Mouse (Mus musculus): ENCODE data around the gene E130208F15Rik. TPM values are rescaled to one million over a fixed set of nuclear protein-coding genes. Genes with fewer than 3 reads are reported as not detected.

Gene E130208F15Rik
- polyA plus RNA-seq, 1 experiment from 2014 or later, result 0.60 TPM

- H3K4me1 ChIP-seq, result peaks cover 21% of the 10 kb centered on the region
- peaks cover 35% of the 10 kb centered on the region for H3K36me3 ChIP-seq
- H3K9me3 ChIP-seq (replicated peaks), result no peaks in the 10 kb centered on the region
- 4% methylated on average over 27 of the region's 27 CpGs for WGBS
- peak within 1 kb of the TSS; percentile 72 for H3K27ac ChIP-seq (replicated peaks)
- peak within 1 kb of the TSS; percentile 63 for H3K9ac ChIP-seq
- peak; percentile 100 for ATAC-seq (ENCODE audit: insufficient number of reproducible peaks, low FRiP score, low TSS enrichment, low read depth)
- H3K27me3 ChIP-seq, result no peaks in the 10 kb centered on the region
- H3K4me2 ChIP-seq (replicated peaks), result peak within 1 kb of the TSS; percentile 83
- H3K4me3 ChIP-seq (replicated peaks), result peak within 1 kb of the TSS; percentile 71
Measured at GRCm38 (mm10) chr7:30308076-30309005, 13.2 kb upstream of the E130208F15Rik start, which contains the start of gene Alkbh6. Alkbh6 (plus strand) TSS chr7:30308717.

GRCm38 (mm10) chr7:30309395-30310129 lies 12.0 kb upstream of the E130208F15Rik start:
- Histone ChIP-seq H3K9me3 (replicated peaks) (no peaks in the 10 kb centered on the region), H3K4me2 (replicated peaks) (peak overlapping the region; percentile 83), H3K27ac (replicated peaks) (peak overlapping the region; percentile 72; the same call in 1 of the 2 replicates), H3K36me3 (peaks cover 28% of the 10 kb centered on the region), H3K4me1 (peaks cover 25% of the 10 kb centered on the region), H3K4me3 (replicated peaks) (peak overlapping the region; percentile 71), H3K9ac (peak overlapping the region; percentile 63), H3K27me3 (no peaks in the 10 kb centered on the region)
- ATAC-seq (ENCODE audit: insufficient number of reproducible peaks, low FRiP score, low TSS enrichment, low read depth), result no peak
- WGBS, result 62% methylated on average over 15 of the region's 15 CpGs

GRCm38 (mm10) chr7:30310136-30310535 lies 11.4 kb upstream of the E130208F15Rik start:
- Histone ChIP-seq H3K27ac (replicated peaks) (no peak overlapping the region), H3K9ac (no peak overlapping the region), H3K4me2 (replicated peaks) (no peak overlapping the region), H3K4me3 (replicated peaks) (no peak overlapping the region), H3K4me1 (peaks cover 30% of the 10 kb centered on the region), H3K9me3 (replicated peaks) (no peaks in the 10 kb centered on the region), H3K27me3 (no peaks in the 10 kb centered on the region), H3K36me3 (peaks cover 26% of the 10 kb centered on the region)
- 82% methylated on average over 12 of the region's 12 CpGs for WGBS
- ATAC-seq (ENCODE audit: insufficient number of reproducible peaks, low FRiP score, low TSS enrichment, low read depth), result no peak

GRCm38 (mm10) chr7:30313666-30314320 lies 7.7 kb upstream of the E130208F15Rik start:
- Histone ChIP-seq H3K36me3 (peaks cover 10% of the 10 kb centered on the region; the same call in 1 of the 2 replicates), H3K4me2 (replicated peaks) (no peak overlapping the region)

GRCm38 (mm10) chr7:30314721-30315155 lies 6.8 kb upstream of the E130208F15Rik start, which contains the start of gene Syne4:
Syne4 (plus strand) TSS chr7:30314807.
- Histone ChIP-seq H3K27me3 (no peaks in the 10 kb centered on the region), H3K9ac (peak within 1 kb of the TSS; percentile 23), H3K4me2 (replicated peaks) (peak within 1 kb of the TSS; percentile 47), H3K4me1 (peaks cover 20% of the 10 kb centered on the region), H3K36me3 (peaks cover 10% of the 10 kb centered on the region; the same call in 1 of the 2 replicates), H3K27ac (replicated peaks) (no peak within 1 kb of the TSS), H3K4me3 (replicated peaks) (peak within 1 kb of the TSS; percentile 43), H3K9me3 (replicated peaks) (no peaks in the 10 kb centered on the region)
- ATAC-seq (ENCODE audit: insufficient number of reproducible peaks, low FRiP score, low TSS enrichment, low read depth), result 0 out of 2 replicates have a peak, but pooled peaks have one; percentile 26
- 3% methylated on average over 9 of the region's 9 CpGs for WGBS

More at GRCm38 (mm10) chr7:30313666-30314320, 7.7 kb upstream of the E130208F15Rik start:
- no peak overlapping the region for H3K4me3 ChIP-seq (replicated peaks)
- 44% methylated on average over 27 of the region's 27 CpGs for WGBS
- H3K27ac ChIP-seq (replicated peaks), result no peak overlapping the region
- peaks cover 28% of the 10 kb centered on the region for H3K4me1 ChIP-seq
- H3K9ac ChIP-seq, result no peak overlapping the region
- no peaks in the 10 kb centered on the region for H3K27me3 ChIP-seq
- no peak for ATAC-seq (ENCODE audit: insufficient number of reproducible peaks, low FRiP score, low TSS enrichment, low read depth)
- no peaks in the 10 kb centered on the region for H3K9me3 ChIP-seq (replicated peaks)

GRCm38 (mm10) chr7:30315559-30316529 lies 5.7 kb upstream of the E130208F15Rik start:
- peak overlapping the region; percentile 9; the same call in 1 of the 2 replicates for H3K9ac ChIP-seq
- 65% methylated on average over 13 of the region's 13 CpGs for WGBS
- no peak for ATAC-seq (ENCODE audit: insufficient number of reproducible peaks, low FRiP score, low TSS enrichment, low read depth)
- no peak overlapping the region for H3K27ac ChIP-seq (replicated peaks)
- peaks cover 10% of the 10 kb centered on the region; the same call in 1 of the 2 replicates for H3K36me3 ChIP-seq
- H3K4me1 ChIP-seq, result peaks cover 14% of the 10 kb centered on the region
- peak overlapping the region; percentile 47 for H3K4me2 ChIP-seq (replicated peaks)
- no peaks in the 10 kb centered on the region for H3K9me3 ChIP-seq (replicated peaks)
- no peaks in the 10 kb centered on the region for H3K27me3 ChIP-seq
- H3K4me3 ChIP-seq (replicated peaks), result peak overlapping the region; percentile 43

GRCm38 (mm10) chr7:30318142-30318541 lies 3.4 kb upstream of the E130208F15Rik start:
- H3K36me3 ChIP-seq, result no peaks in the 10 kb centered on the region
- no peak for ATAC-seq (ENCODE audit: insufficient number of reproducible peaks, low FRiP score, low TSS enrichment, low read depth)
- 98% methylated on average over 3 of the region's 3 CpGs for WGBS

GRCm38 (mm10) chr7:30320946-30321345 lies 594 bp upstream of the E130208F15Rik start:
- Histone ChIP-seq H3K4me2 (replicated peaks) (peak overlapping the region; percentile 81), H3K4me1 (peaks cover 13% of the 10 kb centered on the region), H3K27me3 (no peaks in the 10 kb centered on the region), H3K36me3 (no peaks in the 10 kb centered on the region), H3K9ac (peak overlapping the region; percentile 13; the same call in 1 of the 2 replicates), H3K4me3 (replicated peaks) (peak overlapping the region; percentile 89), H3K27ac (replicated peaks) (no peak overlapping the region), H3K9me3 (replicated peaks) (0 out of 2 replicates have a peak, but pooled peaks cover 4% of the 10 kb centered on the region)
- 69% methylated on average over 2 of the region's 2 CpGs for WGBS
- ATAC-seq (ENCODE audit: insufficient number of reproducible peaks, low FRiP score, low TSS enrichment, low read depth), result no peak

More at GRCm38 (mm10) chr7:30318142-30318541, 3.4 kb upstream of the E130208F15Rik start:
- H3K27ac ChIP-seq (replicated peaks), result no peak overlapping the region
- no peak overlapping the region for H3K4me3 ChIP-seq (replicated peaks)
- H3K9me3 ChIP-seq (replicated peaks), result no peaks in the 10 kb centered on the region
- no peak overlapping the region for H3K9ac ChIP-seq
- no peaks in the 10 kb centered on the region for H3K27me3 ChIP-seq
- H3K4me2 ChIP-seq (replicated peaks), result no peak overlapping the region
- H3K4me1 ChIP-seq, result peaks cover 26% of the 10 kb centered on the region

- 0 out of 2 replicates have a peak, but pooled peaks cover 4% of the 10 kb centered on the region for H3K9me3 ChIP-seq (replicated peaks)
Measured at GRCm38 (mm10) chr7:30322285-30322667, 736 bp downstream of the E130208F15Rik start.

More at GRCm38 (mm10) chr7:30322285-30322667, 736 bp downstream of the E130208F15Rik start:
- peak overlapping the region; percentile 85 for H3K9ac ChIP-seq
- WGBS, result under 1% methylated on average over 20 of the region's 20 CpGs
- peak overlapping the region; percentile 95 for H3K27ac ChIP-seq (replicated peaks)
- H3K4me1 ChIP-seq, result peaks cover 13% of the 10 kb centered on the region
- H3K36me3 ChIP-seq, result no peaks in the 10 kb centered on the region
- peak overlapping the region; percentile 81 for H3K4me2 ChIP-seq (replicated peaks)
- H3K27me3 ChIP-seq, result no peaks in the 10 kb centered on the region
- peak; percentile 98 for ATAC-seq (ENCODE audit: insufficient number of reproducible peaks, low FRiP score, low TSS enrichment, low read depth)
- peak overlapping the region; percentile 89 for H3K4me3 ChIP-seq (replicated peaks)
